In the genomic region with DNA sequence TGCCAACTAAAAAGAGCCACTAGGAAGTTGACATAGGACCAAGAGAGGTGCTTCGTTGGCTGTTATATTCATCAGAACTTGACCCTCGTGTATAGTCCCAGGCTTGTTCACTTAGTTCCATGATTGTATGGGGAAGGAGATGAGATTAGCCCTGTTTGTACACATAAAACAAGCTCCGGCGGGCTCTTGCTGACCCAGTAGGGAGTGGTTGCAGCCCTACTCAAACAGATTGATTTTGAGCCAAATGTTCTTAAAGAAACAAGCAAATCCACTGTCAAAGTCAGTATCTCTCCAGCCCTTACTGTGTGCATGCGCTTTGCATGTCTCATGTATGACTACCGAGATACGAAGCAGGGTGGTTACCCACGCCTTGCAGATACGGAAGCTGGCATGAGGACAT, we compare ENCODE assay signal across 33 mouse cellular contexts. TPM values are rescaled to one million over a fixed set of nuclear protein-coding genes. Genes with fewer than 3 reads are reported as not detected.
"Had no signal": no experiment of that assay in that cellular context is flagged by ENCODE, and none has a peak within 500 bp of the region (broad histone marks: within the 10 kb centered on the region; RNA-seq: fewer than 3 reads in every experiment).

No protein-coding gene starts in this region.

- H3K4me1 ChIP-seq: embryonic facial prominence, embryonic 10.5 days; embryonic facial prominence, embryonic 12.5 days; embryonic facial prominence, embryonic 13.5 days; embryonic facial prominence, embryonic 15.5 days; forebrain, embryonic 10.5 days; forebrain, embryonic 12.5 days; forebrain, embryonic 13.5 days; forebrain, embryonic 15.5 days had no signal

- ATAC-seq: forebrain, embryonic 13.5 days; forebrain, embryonic 14.5 days; forebrain, embryonic 15.5 days; forebrain, embryonic 16.5 days; forebrain, postnatal 0 days had no signal

- H3K4me3 ChIP-seq: embryonic facial prominence, embryonic 10.5 days; embryonic facial prominence, embryonic 12.5 days; embryonic facial prominence, embryonic 13.5 days; embryonic facial prominence, embryonic 15.5 days; erythroblast, embryonic 14.5 days; forebrain, embryonic 10.5 days; forebrain, embryonic 12.5 days; forebrain, embryonic 13.5 days; forebrain, embryonic 15.5 days; gastrocnemius, adult 2 months had no signal

- H3K4me2 ChIP-seq: embryonic facial prominence, embryonic 12.5 days; embryonic facial prominence, embryonic 13.5 days; embryonic facial prominence, embryonic 15.5 days; forebrain, embryonic 12.5 days; forebrain, embryonic 13.5 days; forebrain, embryonic 15.5 days had no signal

- DNase-seq: cerebellum, adult 18-20 months; cerebellum, adult 2 months; cerebellum, adult 8-10 months; cerebellum, adult 9-10 months; cerebellum, adult 9-11 months; cerebellum, postnatal 10 days; cerebellum, postnatal 14 days; cerebellum, postnatal 25 days; cerebellum, postnatal 36 days; embryo, embryonic 11 days; forebrain, postnatal 0 days; gastrocnemius, adult 2 months; gastrocnemius, postnatal 10 days; gastrocnemius, postnatal 14 days; gastrocnemius, postnatal 25 days; gastrocnemius, postnatal 36 days; heart, adult 11 months; heart, adult 18-20 months had no signal

- H3K9ac ChIP-seq: embryonic facial prominence, embryonic 12.5 days; embryonic facial prominence, embryonic 13.5 days; embryonic facial prominence, embryonic 15.5 days; forebrain, embryonic 12.5 days; forebrain, embryonic 13.5 days; forebrain, embryonic 15.5 days; forebrain, postnatal 0 days had no signal

- H3K36me3 ChIP-seq: embryonic facial prominence, embryonic 10.5 days; embryonic facial prominence, embryonic 12.5 days; embryonic facial prominence, embryonic 13.5 days; embryonic facial prominence, embryonic 15.5 days; forebrain, embryonic 10.5 days; forebrain, embryonic 12.5 days; forebrain, embryonic 15.5 days had no signal

- H3K9me3 ChIP-seq: embryonic facial prominence, embryonic 10.5 days; embryonic facial prominence, embryonic 12.5 days; embryonic facial prominence, embryonic 13.5 days; embryonic facial prominence, embryonic 15.5 days; forebrain, embryonic 10.5 days; forebrain, embryonic 12.5 days; forebrain, embryonic 13.5 days; forebrain, embryonic 15.5 days had no signal

- H3K27ac ChIP-seq: embryonic facial prominence, embryonic 10.5 days; embryonic facial prominence, embryonic 12.5 days; embryonic facial prominence, embryonic 13.5 days; embryonic facial prominence, embryonic 15.5 days; forebrain, embryonic 10.5 days; forebrain, embryonic 12.5 days; forebrain, embryonic 13.5 days; forebrain, embryonic 15.5 days; gastrocnemius, adult 2 months had no signal

- H3K27me3 ChIP-seq: embryonic facial prominence, embryonic 12.5 days; embryonic facial prominence, embryonic 13.5 days; embryonic facial prominence, embryonic 15.5 days; forebrain, embryonic 12.5 days; forebrain, embryonic 13.5 days; forebrain, embryonic 15.5 days had no signal

RNA-seq across cellular contexts. Expression of a gene that starts 7.5 kb away (rescaled TPM):
- total RNA-seq: common myeloid progenitor, adult 5-6 weeks; forebrain, postnatal 0 days; granulocyte monocyte progenitor cell, adult 5-6 weeks had no signal
- polyA plus RNA-seq: cerebellum, adult 2 months; cortical plate, adult 2 months; erythroblast, embryonic 14.5 days; forebrain, embryonic 10.5 days; forebrain, embryonic 13.5 days; forebrain, embryonic 15.5 days; forebrain, embryonic 16.5 days; frontal cortex, adult 2 months had no signal

RNA-seq across cellular contexts. Expression of a gene that starts 43.6 kb away (rescaled TPM):
- total RNA-seq: common myeloid progenitor, adult 5-6 weeks; granulocyte monocyte progenitor cell, adult 5-6 weeks had no signal
- polyA plus RNA-seq: erythroblast, embryonic 14.5 days had no signal
